Mouse (Mus musculus): ENCODE measurements at regions not wholly inside any gene's neighbourhood (a gene's known extent, or its start where the extent isn't known, plus 50 kb on each side); places are given as distances from the start of the nearest gene placed in this dataset.

DNA sequence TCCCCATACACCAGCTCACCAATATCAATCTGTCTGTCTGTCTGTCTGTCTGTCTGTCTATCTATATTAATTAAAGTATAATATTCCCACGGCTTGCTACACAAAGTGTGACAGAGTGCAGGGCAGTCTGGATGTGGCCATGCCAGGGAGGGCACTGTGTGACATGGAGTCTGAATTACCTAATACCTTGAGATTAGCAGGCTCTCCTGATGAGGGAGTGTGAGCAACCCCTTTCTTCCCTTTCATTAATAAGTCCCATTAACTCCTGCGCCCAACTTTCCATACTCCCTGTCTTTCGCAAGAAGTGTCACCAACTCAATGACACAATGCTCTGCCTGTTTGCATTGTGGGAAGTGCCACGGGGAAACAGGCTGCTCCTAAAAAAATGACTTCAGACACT is 177.9 kb upstream of the Runx1 start:
- DNase-seq = no peak

DNA sequence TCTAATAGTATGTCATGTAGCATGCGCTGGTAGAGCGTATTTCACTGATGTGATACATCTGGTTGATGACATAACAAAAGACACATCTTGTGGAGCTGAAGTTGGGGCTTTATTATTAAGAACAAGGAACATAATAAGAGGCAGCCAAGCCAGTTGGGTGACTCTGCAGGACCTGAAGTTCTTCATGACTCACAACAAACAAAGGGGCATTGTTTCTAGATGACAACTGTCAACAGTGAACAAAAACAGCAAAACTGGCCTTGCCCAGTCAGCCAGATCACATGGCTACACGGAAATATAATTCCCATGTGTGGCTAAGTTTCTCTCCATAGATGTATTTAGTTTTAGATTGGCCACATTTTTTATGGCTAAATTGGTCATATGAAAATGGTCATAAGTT is 172.7 kb upstream of the Runx1 start:
- DNase-seq = no peak

DNA sequence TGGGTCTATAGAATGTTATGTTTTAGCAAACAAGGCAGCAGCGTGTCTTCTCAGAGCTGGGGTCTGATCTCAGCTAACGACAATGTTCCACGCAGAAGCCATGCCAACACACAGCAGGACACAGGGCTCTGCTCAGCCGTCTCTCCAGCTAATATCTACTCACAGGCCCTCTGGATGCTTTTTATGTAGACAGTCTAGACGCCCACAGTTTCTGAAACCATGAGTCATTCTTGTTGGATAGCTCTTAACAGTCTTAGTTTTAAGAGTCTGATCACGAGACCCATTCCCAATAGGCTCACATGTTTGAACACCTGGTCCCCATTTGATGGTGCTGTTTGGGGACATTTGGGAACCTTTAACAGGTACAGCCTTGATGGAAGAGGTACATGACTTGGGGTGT is 171.7 kb upstream of the Runx1 start:
- DNase-seq = no peak

DNA sequence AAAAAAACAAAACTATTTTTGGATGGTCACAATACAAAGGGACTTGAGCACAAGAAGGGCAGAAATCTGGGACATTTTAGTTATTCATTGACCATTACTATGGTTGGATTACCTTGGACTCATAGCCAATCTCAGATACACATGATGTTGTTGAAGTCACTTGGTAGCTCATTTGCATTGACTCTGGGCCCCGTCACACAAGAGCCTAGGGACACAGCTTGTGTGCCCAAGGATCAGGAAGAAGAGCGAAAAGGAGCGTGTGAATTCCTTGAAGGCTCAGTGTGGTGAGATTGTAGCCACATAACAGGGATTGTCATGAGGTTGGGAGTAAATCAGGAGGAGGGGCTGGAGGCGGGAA is 170.0 kb upstream of the Runx1 start:
- no peak for DNase-seq

DNA sequence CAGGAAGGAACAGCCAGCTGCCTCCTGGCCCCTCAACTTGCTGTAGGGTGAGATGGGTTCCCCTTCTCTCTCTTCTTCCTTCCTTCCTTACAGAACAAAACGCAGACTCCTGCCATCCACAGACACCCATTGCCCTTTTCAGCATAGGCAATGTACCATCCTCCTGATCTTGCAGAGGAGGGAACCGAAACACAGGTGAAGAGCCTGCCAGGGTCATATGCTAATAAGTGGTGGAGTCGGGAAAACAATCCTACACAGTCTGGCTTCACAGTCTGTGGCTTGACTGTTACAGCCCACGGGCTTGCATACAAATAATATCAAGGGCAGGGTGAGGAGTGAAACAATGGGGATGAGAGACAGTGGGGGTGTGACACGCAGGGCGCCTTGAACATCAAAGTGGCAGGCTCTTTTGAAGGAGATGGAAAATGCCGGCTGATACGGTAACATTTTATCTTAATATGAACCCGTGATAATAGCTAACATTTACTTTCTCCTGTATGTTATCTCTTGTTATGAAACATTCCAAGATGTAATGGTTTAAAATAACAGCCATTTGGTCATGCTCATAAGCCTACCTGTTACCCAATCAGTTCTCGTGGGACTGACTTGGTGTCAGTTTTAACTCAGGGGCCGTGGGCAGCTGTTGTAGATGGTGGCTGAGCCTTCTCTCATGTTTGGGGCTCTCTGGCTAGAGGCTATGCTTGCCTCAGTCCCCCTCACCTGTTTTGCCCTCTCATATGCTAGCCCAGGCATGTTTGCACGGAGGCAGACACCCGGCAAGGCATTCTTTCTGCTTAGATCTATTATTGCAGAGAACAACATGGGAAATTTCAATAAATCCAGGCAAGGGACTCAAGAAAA is 169.4 kb upstream of the Runx1 start:
- DNase-seq = no peak

DNA sequence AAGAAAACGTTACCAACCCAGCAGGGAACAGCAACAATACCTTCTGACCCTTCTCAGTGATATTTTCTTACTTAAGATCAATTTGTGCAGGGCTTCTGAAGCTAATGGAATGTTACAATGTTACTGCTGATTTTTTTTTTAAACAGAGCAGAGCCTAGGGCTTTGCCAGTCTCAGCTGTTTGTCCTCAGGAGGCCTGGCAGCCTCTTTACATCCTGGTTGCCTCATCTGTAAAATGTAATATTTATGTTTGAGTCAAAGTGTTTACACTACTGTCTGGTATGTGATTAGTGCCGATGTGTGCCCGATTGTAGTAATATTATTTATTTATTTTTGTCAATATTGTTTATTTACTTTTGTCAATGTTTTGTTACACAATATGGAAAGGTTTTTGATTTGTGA is 166.9 kb upstream of the Runx1 start:
- no peak for DNase-seq

DNA sequence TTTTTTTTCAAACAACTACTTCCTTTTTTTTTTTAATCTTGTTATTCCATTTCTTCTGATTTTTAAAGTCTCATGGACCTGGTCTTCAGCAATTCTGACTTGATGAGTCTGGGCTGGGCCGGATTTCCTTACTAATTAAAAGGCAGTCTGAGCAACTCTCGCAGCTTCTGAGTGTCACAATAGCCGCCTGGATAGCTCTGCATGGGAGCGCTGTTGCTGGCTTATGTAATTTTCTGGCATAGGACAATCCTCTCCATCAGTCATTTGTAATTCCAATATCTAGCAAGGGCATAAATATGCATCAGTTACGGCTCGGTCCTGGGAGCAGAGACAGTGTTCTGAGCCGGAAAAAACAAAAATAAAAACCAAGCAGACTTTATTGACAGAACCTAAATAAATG is 165.5 kb upstream of the Runx1 start:
- DNase-seq = peak in 1 of 2 experiments; percentile 33

DNA sequence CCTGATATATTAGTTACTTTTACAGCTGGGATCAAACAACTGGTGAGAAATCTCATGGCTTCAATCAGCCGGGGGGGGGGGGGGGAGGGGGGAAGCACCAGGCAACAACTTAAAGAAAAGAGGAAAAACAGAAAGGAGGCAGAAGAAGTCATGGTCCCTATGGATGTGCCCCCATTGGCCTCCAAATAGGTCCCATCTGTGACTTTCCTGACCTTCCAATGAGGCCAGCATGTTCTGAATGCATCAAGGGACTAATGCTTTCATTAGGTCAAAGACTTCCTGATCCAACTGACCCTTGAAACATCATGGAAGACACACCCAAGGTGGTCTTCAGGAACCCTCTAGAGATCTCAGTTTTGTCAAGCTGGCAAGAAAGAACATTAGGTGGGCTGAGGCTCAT is 162.5 kb upstream of the Runx1 start:
- DNase-seq = no peak

DNA sequence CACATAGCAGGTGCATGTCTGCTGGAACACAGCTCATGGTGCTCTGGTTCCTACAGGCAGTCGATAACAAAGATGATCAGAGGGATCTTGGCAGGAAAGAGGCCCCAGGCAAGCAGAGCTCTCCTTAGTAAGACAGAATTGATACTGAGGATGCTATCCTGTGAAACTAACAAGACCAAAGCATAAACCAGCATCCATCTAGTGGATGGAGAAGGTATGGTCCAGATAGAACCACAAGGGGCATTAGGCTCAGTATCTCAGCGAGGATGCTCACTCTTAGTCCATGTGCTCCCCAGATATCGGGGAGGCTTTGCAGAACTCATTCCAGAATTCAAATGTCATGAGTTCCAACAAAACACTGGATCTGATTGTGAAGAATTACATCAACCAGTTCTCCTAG is 162.1 kb upstream of the Runx1 start:
- no peak for DNase-seq

DNA sequence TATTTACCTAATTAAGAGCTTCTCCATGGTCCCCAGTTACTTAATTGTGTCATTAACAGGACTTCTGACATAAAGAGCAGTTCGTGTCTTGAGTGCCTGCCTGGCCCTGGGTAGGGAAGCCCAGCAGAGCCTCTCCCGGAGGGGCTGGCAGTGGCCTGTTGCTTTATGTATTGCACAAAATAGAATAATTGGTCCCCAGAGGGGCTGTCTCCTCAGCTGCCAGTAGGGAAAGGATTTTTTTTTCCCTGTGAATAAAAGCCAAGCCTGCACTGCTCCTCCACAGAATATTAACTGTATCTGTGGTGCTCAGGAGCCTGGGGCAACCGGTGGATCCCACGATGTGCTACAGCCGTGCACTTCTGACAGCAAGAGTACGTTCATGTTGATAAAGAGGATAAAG is 159.8 kb upstream of the Runx1 start:
- no peak for DNase-seq

DNA sequence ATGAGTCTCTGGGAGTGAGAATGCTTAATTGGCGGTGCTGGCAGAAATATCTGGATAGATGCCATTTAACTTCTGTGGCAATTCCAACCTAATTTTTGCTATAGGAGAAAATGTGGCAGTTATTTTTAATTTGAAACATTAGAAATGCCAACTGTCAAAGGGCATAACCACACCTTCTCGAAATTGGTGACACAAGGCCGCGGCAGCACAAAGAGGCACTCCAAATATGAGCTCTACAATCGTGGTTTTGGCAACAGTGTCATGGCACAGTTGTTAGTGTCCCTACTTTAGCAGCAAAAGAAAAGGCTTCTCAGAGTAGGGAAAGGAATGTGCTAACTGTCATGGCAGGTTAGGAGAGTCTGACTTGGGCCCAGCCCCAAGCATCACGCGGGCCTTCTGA is 157.0 kb upstream of the Runx1 start:
- no peak for DNase-seq

DNA sequence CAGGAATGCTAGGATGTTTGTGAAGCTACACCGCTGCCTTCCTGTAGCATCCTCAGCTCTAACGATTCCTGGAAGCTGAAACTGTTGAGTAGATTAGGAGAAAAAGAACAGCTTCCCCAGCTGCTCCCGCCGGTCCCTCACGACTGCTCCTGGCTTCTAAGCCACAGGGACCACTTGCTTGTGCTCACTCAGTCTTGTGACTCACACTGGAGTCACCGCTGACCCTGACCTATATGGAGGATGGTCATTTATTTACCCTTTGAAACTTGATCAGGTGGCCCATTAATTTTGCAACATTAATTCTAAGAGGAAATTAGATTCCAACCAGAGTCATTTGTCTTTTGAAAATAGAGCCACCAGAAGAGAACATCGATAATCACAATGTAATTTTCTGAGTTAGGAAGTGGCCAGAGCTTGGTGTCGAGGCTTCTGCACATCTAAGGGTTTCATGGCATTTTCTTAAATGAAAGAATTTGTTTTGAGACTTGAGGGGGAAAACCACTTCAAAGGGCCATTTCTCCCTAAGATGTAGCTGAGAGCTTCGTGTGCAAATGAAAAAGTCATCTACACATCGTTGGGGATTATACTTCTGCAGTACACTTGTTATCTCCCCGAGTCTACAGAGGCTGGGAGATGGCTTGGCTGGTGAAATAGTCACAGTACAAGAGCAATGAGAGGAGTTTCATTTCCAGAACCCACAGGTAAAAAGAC is 153.8 kb upstream of the Runx1 start:
- no peak for DNase-seq

DNA sequence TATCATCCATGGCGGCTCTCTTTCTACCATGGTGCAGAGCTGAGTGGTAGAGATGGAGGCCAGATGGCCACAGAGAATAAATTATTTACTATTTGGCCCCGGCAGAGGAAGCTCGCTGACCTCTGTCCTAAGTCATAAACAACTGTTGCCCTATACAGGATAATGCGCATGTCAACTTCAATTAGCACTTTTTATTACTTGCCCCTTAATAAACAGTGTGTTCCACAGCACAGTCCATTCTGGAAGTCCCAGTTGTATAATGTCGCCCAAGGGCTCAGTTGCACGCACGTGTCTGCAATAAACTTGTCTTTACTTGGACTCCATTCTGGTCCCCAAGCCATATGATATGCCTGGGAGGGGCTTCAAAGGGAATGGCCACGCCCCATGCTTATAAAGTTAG is 150.1 kb upstream of the Runx1 start:
- DNase-seq = no peak

DNA sequence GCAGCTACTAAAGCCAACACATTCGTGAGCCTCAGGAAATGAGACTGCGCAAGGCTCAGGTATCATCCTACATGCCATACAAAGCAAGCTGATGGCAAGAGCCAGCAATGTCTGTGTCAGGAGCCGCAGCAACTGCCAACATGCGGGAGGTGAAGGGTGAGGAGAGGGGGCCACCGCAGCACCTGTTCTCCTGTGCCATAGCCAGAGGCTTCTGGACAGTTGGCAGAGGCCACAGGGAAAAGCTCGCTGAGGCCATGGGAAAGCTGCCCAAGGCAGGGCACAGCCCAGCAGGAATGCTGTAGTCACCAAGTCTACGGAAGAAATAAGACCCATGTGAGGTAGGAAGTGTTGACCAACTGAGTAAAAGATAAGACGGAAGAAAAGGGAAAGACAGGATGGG is 149.1 kb upstream of the Runx1 start:
- no peak for DNase-seq

DNA sequence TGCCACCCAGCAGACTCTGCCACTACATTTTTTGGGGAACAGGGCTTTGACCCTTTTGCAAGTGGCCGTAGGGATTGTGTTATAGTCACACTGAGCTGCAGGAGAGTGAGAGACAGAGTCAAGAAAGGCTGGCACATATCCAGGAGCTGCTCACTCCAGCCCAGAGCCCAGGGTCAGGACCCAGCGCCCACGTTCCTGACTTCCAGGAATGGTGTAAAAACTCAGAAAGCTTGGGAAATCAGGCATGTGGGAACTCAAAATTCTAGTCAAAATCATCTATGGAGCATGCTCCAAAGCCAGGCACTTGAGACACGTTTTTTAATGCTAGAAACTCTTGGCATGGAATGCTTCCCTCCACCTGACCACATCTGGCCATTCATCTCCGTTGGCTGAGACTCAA is 146.7 kb upstream of the Runx1 start:
- no peak for DNase-seq

DNA sequence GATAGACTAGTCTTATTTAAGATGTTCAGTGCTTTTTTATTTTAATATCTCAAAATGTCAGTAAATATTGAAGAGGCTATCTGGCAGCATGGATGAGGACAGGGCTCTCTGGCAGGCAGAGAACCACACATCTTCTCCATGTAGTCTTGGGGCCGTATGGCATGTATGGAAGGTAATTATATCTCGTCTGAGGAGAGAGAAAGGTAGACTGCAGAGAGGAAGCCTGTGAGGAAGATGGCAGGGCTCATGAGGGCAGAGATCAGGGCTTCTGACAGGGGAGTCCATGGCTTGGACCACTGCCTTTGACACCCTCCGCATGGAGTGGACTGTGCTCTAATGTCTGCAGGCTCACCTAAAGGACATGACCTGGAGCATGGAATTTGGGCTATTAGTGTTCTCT is 146.0 kb upstream of the Runx1 start:
- no peak for DNase-seq

DNA sequence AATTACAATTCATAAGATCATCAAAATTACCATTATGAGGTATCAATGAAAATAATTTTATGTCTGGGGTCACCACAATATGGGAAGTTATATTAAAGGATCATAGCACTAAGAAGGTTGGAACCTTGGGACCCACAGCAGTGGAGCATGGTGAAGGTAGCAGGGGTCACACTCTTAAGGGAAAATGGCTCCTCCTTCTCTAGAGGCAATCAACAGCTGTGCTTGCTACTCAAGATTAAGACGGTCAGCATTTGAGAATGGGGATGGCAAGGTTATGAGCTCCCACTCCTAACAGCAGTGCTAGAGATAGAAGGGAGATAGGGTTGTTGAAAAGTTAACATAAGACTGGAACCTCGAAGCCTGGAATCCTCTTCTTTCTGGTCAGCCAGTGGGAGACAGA is 144.6 kb upstream of the Runx1 start:
- no peak for DNase-seq

DNA sequence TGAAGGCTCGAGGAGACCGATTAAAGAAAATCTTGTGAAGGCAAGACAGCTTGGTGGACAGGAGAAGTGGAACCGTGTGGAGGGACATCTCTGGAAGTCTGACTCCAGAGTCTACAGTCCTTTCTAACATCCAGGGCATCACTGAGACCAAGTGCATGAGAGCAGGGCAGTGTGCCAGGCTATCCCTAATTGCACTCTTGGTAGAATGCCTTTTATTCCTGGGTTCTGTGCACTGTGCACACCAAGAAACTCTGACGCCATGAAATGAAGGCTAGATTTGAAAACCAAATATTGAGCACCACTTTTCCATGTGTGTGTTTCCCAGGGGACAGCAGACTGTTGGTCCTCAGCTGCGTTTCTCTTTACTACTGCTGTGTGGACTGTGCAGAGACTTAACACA is 143.1 kb upstream of the Runx1 start:
- DNase-seq = no peak

DNA sequence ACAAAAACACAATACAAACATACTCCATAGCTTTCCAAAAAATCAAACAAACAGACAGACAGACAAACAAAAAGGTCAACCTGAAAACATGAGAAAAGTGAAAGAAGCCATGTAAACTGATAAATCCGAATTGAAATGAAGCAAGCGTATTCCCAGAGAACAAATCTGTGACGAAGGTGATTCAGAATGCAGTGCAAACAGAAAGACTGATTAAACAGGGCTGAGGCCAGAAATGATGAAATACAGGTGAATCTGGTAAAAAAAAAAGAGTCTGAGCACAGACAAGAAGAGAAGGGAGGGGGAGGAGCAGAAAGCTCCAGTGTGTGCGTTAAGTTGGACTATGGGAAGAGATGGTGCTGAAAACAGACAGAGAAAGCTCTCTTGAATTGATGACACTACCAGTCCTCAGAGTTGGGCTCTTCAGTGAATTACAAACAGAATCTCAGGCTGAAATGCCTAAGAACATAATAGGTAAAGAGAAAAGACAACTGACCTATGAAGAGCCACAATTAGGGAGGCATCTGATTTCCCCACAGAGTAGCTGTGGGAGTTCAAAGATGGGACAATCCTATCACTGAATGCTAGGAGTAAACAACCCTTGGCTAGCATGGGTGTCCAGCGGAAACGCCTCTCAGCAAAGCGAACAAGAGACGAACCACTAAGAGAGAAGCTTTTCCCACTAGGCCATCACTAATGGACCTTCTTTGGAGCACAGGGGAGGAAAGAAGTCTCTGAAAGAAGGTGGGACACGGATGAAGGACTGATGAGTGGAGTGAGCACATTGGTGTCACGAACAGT is 140.3 kb upstream of the Runx1 start:
- no peak for DNase-seq

DNA sequence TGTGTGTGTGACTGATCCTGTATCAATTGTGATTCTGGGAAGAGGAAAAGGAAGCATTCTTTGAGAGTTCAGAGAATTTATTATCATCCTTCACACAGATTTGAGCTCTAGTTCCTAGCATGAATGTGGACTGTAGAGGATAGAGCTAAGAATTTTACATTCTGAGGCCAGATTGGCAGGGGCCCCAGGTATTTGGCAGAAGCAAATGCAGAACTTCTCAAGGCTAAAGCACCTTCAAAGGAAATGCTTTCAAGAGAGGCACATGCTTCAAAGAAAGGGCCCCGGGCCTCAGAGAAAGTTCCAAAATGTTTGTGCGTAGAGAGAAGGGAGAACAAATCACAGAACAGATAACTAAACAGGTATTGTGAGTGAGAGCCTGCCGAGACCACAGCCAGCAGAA is 139.7 kb upstream of the Runx1 start:
- no peak for DNase-seq

DNA sequence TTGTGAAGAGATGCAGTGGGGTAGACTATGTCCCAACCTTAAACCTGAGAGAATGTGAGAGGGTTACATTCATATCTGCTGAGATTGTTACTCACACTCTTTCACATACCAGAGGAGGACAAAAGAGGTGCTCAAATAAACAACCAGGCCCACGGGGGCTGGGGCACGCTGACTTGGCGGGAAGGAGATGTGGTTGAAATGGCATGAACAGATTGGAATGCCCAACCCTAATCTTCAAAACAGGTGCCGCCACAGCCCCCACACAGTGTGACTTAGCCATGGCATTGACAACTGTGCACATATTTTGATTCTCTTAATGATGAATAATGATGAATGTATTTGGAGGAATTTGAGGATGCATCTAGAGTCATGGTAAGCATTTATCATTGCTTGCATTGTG is 137.6 kb upstream of the Runx1 start:
- no peak for DNase-seq

DNA sequence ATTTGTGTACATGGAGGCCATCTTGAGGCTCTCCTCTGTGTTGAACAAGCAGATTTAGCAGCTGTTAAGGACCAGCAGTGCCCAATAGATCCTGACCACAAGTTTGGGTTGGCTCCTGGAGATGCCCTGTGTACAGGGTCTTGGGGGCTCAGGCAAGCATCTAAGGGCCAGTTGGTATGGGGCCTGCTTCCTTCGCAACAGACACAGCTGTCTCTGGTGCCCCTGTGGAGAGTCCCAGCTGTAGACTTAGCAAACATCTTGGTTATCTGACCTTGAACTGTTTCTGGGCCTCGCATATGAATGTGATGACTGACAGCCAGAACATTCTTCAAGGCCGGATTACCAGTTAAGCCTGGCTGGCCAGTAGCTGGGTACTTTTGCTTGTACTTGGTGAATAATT is 135.4 kb upstream of the Runx1 start:
- DNase-seq = no peak

DNA sequence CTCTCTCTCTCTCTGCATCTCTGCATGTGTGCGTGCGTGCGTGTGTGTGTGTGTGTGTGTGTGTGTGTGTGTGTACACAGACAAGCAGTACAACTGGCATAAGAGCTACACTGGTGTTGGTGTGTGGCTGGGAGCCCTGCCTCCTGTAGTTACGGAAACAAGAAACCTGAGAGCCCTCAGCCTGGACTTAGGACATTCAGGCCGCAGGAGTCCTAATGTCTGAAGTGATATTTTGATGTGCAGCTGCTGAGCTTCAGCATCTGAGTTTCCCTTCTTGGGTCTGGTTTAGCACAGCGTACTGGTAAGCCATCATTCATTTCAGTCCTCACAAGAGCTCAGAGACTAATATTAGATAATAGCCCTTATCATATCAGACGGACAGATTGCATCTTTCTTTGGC is 134.8 kb upstream of the Runx1 start:
- no peak for DNase-seq

DNA sequence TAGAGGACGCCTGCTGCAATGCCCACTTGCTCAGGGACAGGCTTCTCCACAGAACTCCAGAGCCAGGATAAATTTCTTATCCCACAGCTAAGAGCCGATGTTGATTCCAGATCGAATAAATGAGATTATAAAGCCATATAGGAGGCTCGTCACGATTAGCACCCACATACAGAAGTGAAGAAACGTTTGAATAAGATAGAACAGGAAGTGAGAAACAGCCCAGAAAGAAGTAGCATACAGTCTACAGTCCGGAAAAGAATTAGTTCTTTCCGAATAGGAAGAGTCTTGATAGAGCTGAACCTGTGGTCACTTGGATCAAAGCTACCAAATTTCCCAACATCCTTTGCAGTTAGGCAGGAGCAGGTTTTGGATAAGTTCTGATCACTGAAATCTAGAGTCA is 133.0 kb upstream of the Runx1 start:
- DNase-seq = no peak
